Mouse (Mus musculus) cortical plate, adult 2 months (tissue): Measurements from ENCODE around the gene Rasl10b. TPM values are rescaled to one million over a fixed set of nuclear protein-coding genes. Genes with fewer than 3 reads are reported as not detected.

Experiments used
- H3K27ac ChIP-seq: fragments of 200-500 bp; 2 replicates; pipeline ENCODE4 v1.5.1; 2012; ENCODE audit warnings: low read length, control low read depth, inconsistent platforms; ENCODE audit not compliant: insufficient read depth
- H3K4me1 ChIP-seq: fragments of 200-500 bp; 2 replicates; pipeline ENCODE4 v1.6.1; 2011; ENCODE audit warnings: low read length; ENCODE audit not compliant: control insufficient read depth, insufficient read depth
- H3K4me3 ChIP-seq: fragments of 200-500 bp; 2 replicates; pipeline ENCODE4 v1.5.1; 2011; ENCODE audit warnings: mild to moderate bottlenecking, low read length, control low read depth; ENCODE audit not compliant: insufficient read depth
- CTCF ChIP-seq: fragments of 200-500 bp; IDR thresholded peaks from 2 replicates; pipeline ENCODE4 v1.5.1; 2011; ENCODE audit warnings: mild to moderate bottlenecking, control low read depth, low read length; ENCODE audit not compliant: insufficient read depth; ENCODE audit errors: extremely low read depth
- POLR2A ChIP-seq: fragments of 200-500 bp; IDR thresholded peaks from 2 replicates; pipeline ENCODE4 v1.6.1; 2011; ENCODE audit warnings: mild to moderate bottlenecking, low read length, control low read depth; ENCODE audit not compliant: insufficient read depth; ENCODE audit errors: extremely low read depth
- polyA plus RNA-seq: library from polyadenylated mRNA; depleted of rRNA; stranded (reverse); fragments of >200 nt; gene quantifications from 2 replicates; pipeline ENCODE4 v1.2.3, GENCODE M21; 2012; rRNA removed

The Rasl10b gene
- 252 and 271 TPM in 2 replicates for polyA plus RNA-seq

GRCm38 (mm10) chr11:83409087-83409754, at the start of gene Rasl10b:
Gene Rasl10b, plus strand, starts transcription at chr11:83409137.
- H3K27ac ChIP-seq, result peak within 1 kb of the TSS; percentile 63
- no peak for TF ChIP-seq POLR2A
- TF ChIP-seq CTCF, result no peak
- H3K4me1 ChIP-seq, result peaks cover 16% of the 10 kb centered on the region
- peak within 1 kb of the TSS; percentile 57 for H3K4me3 ChIP-seq

- peaks cover 2% of the 10 kb centered on the region for H3K4me1 ChIP-seq
- no peak overlapping the region for H3K4me3 ChIP-seq
- H3K27ac ChIP-seq, result no peak overlapping the region
- TF ChIP-seq CTCF (no peak), POLR2A (no peak)
Measured at GRCm38 (mm10) chr11:83364656-83365055, 44.3 kb upstream of the Rasl10b start.

GRCm38 (mm10) chr11:83371267-83371666, 37.7 kb upstream of the Rasl10b start:
- Histone ChIP-seq H3K4me1 (peaks cover 2% of the 10 kb centered on the region; the same call in 1 of the 2 replicates), H3K27ac (no peak overlapping the region), H3K4me3 (no peak overlapping the region)
- no peak for TF ChIP-seq CTCF
- no peak for TF ChIP-seq POLR2A

- peaks cover 3% of the 10 kb centered on the region; the same call in 1 of the 2 replicates for H3K4me1 ChIP-seq
- TF ChIP-seq POLR2A, result no peak
- no peak for TF ChIP-seq CTCF
- no peak overlapping the region for H3K4me3 ChIP-seq
- no peak overlapping the region for H3K27ac ChIP-seq
Measured at GRCm38 (mm10) chr11:83379745-83380341, 29.1 kb upstream of the Rasl10b start.

- no peak overlapping the region for H3K4me3 ChIP-seq
- H3K4me1 ChIP-seq, result peaks cover 4% of the 10 kb centered on the region; the same call in 1 of the 2 replicates
- peak overlapping the region; percentile 41; the same call in 1 of the 2 replicates for H3K27ac ChIP-seq
- TF ChIP-seq POLR2A (no peak), CTCF (no peak)
Measured at GRCm38 (mm10) chr11:83382876-83383531, 25.9 kb upstream of the Rasl10b start.

GRCm38 (mm10) chr11:83383532-83383887, 25.4 kb upstream of the Rasl10b start:
- no peak overlapping the region; the same call in 1 of the 2 replicates for H3K27ac ChIP-seq
- no peak overlapping the region for H3K4me3 ChIP-seq
- peaks cover 4% of the 10 kb centered on the region; the same call in 1 of the 2 replicates for H3K4me1 ChIP-seq
- TF ChIP-seq CTCF (no peak), POLR2A (no peak)

GRCm38 (mm10) chr11:83393062-83393461, 15.9 kb upstream of the Rasl10b start:
- TF ChIP-seq POLR2A (no peak), CTCF (no peak)
- H3K4me1 ChIP-seq, result peaks cover 6% of the 10 kb centered on the region; the same call in 1 of the 2 replicates
- no peak overlapping the region for H3K4me3 ChIP-seq
- peak overlapping the region; percentile 43; the same call in 1 of the 2 replicates for H3K27ac ChIP-seq

- H3K27ac ChIP-seq, result no peak overlapping the region
- peaks cover 6% of the 10 kb centered on the region; the same call in 1 of the 2 replicates for H3K4me1 ChIP-seq
- H3K4me3 ChIP-seq, result no peak overlapping the region
- no peak for TF ChIP-seq POLR2A
- no peak for TF ChIP-seq CTCF
Measured at GRCm38 (mm10) chr11:83394802-83395439, 14.0 kb upstream of the Rasl10b start.

- Histone ChIP-seq H3K27ac (no peak overlapping the region), H3K4me1 (peaks cover 6% of the 10 kb centered on the region; the same call in 1 of the 2 replicates), H3K4me3 (no peak overlapping the region)
- TF ChIP-seq CTCF (no peak), POLR2A (no peak)
Measured at GRCm38 (mm10) chr11:83397626-83398025, 11.3 kb upstream of the Rasl10b start.
